Comparison of ENCODE assay signal across 15 mouse cellular contexts in genomic region chr11:33929412-33929811, GRCm38 (mm10). TPM values are rescaled to one million over a fixed set of nuclear protein-coding genes. Genes with fewer than 3 reads are reported as not detected.
DNase-seq lines count a peak whose midpoint lies in the region; ATAC-seq and TF ChIP-seq lines count a peak whose summit lies in the region.
"Had no signal": no experiment of that assay in that cellular context is flagged by ENCODE, and none has a peak within 500 bp of the region (broad histone marks: within the 10 kb centered on the region; RNA-seq: fewer than 3 reads in every experiment).

No protein-coding gene starts in this region.

- TF ChIP-seq CTCF in hindbrain, postnatal 0 days (IDR thresholded peaks at IDR 0.05; ENCODE audit: low read depth) = no peak

- no peaks in the 10 kb centered on the region for H3K27me3 ChIP-seq in forebrain, embryonic 16.5 days (replicated peaks; ENCODE audit: control insufficient read depth, insufficient read depth, low read length)
- H3K27me3 ChIP-seq in forebrain, embryonic 15.5 days = no peaks in the 10 kb centered on the region
- H3K27me3 ChIP-seq in hindbrain, postnatal 0 days (ENCODE audit: insufficient read depth, low read length) = no peaks in the 10 kb centered on the region
- H3K27me3 ChIP-seq in hindbrain, embryonic 10.5 days (ENCODE audit: insufficient read depth, poor library complexity, severe bottlenecking) = no peaks in the 10 kb centered on the region
- peaks cover 35% of the 10 kb centered on the region for H3K27me3 ChIP-seq in embryonic facial prominence, embryonic 10.5 days (replicated peaks; ENCODE audit: low read depth, poor library complexity, severe bottlenecking)
- H3K27me3 ChIP-seq: intestine, embryonic 15.5 days had no signal

- no peak overlapping the region for H3K4me3 ChIP-seq in forebrain, embryonic 16.5 days (replicated peaks; ENCODE audit: low read length)
- H3K4me3 ChIP-seq in forebrain, embryonic 15.5 days = no peak overlapping the region
- H3K4me3 ChIP-seq in hindbrain, postnatal 0 days (ENCODE audit: low read length) = no peak overlapping the region
- H3K4me3 ChIP-seq in hindbrain, embryonic 10.5 days = no peak overlapping the region
- no peak overlapping the region for H3K4me3 ChIP-seq in embryonic facial prominence, embryonic 10.5 days
- H3K4me3 ChIP-seq: heart, embryonic 13.5 days; hindbrain, embryonic 13.5 days; intestine, embryonic 15.5 days had no signal

- no peaks in the 10 kb centered on the region for H3K9me3 ChIP-seq in forebrain, embryonic 16.5 days (ENCODE audit: control insufficient read depth, low read length)
- H3K9me3 ChIP-seq in forebrain, embryonic 15.5 days = no peaks in the 10 kb centered on the region
- H3K9me3 ChIP-seq in hindbrain, postnatal 0 days (ENCODE audit: low read length) = no peaks in the 10 kb centered on the region
- no peaks in the 10 kb centered on the region for H3K9me3 ChIP-seq in hindbrain, embryonic 10.5 days
- no peaks in the 10 kb centered on the region for H3K9me3 ChIP-seq in embryonic facial prominence, embryonic 10.5 days
- H3K9me3 ChIP-seq: heart, embryonic 13.5 days; hindbrain, embryonic 13.5 days; intestine, embryonic 15.5 days had no signal

- WGBS in forebrain, embryonic 16.5 days = 62% methylated on average over 11 of the region's 11 CpGs
- 59% methylated on average over 11 of the region's 11 CpGs for WGBS in forebrain, embryonic 15.5 days
- WGBS in hindbrain, postnatal 0 days = 52% methylated on average over 11 of the region's 11 CpGs
- WGBS in hindbrain, embryonic 10.5 days = 72% methylated on average over 11 of the region's 11 CpGs
- WGBS in embryonic facial prominence, embryonic 10.5 days = 73% methylated on average over 11 of the region's 11 CpGs

- H3K27ac ChIP-seq in forebrain, embryonic 16.5 days (ENCODE audit: low read length) = no peak overlapping the region
- no peak overlapping the region for H3K27ac ChIP-seq in forebrain, embryonic 15.5 days (replicated peaks)
- no peak overlapping the region for H3K27ac ChIP-seq in hindbrain, postnatal 0 days
- no peak overlapping the region for H3K27ac ChIP-seq in hindbrain, embryonic 10.5 days
- no peak overlapping the region for H3K27ac ChIP-seq in embryonic facial prominence, embryonic 10.5 days (replicated peaks)
- H3K27ac ChIP-seq: heart, embryonic 13.5 days; hindbrain, embryonic 13.5 days; intestine, embryonic 15.5 days had no signal

- H3K4me2 ChIP-seq in forebrain, embryonic 16.5 days (ENCODE audit: low read length) = no peak overlapping the region
- no peak overlapping the region for H3K4me2 ChIP-seq in forebrain, embryonic 15.5 days (replicated peaks)
- no peak overlapping the region for H3K4me2 ChIP-seq in hindbrain, postnatal 0 days (ENCODE audit: low read depth, low read length)
- H3K4me2 ChIP-seq: heart, embryonic 13.5 days; hindbrain, embryonic 13.5 days; intestine, embryonic 15.5 days had no signal

- H3K4me1 ChIP-seq in forebrain, embryonic 16.5 days (replicated peaks; ENCODE audit: control insufficient read depth, insufficient read depth, low read length) = peaks cover 26% of the 10 kb centered on the region
- H3K4me1 ChIP-seq in forebrain, embryonic 15.5 days = peaks cover 30% of the 10 kb centered on the region
- H3K4me1 ChIP-seq in hindbrain, postnatal 0 days (ENCODE audit: insufficient read depth, low read length) = peaks cover 4% of the 10 kb centered on the region; the same call in 1 of the 2 replicates
- peaks cover 9% of the 10 kb centered on the region; the same call in 1 of the 2 replicates for H3K4me1 ChIP-seq in hindbrain, embryonic 10.5 days (replicated peaks)
- H3K4me1 ChIP-seq in embryonic facial prominence, embryonic 10.5 days = peaks cover 28% of the 10 kb centered on the region

- H3K36me3 ChIP-seq in forebrain, embryonic 16.5 days (ENCODE audit: control insufficient read depth, insufficient read depth) = no peaks in the 10 kb centered on the region
- no peaks in the 10 kb centered on the region for H3K36me3 ChIP-seq in forebrain, embryonic 15.5 days
- H3K36me3 ChIP-seq in hindbrain, postnatal 0 days (ENCODE audit: insufficient read depth, low read length) = no peaks in the 10 kb centered on the region
- no peaks in the 10 kb centered on the region for H3K36me3 ChIP-seq in hindbrain, embryonic 10.5 days
- H3K36me3 ChIP-seq in embryonic facial prominence, embryonic 10.5 days (replicated peaks) = no peaks in the 10 kb centered on the region
- H3K36me3 ChIP-seq: heart, embryonic 13.5 days; hindbrain, embryonic 13.5 days; intestine, embryonic 15.5 days had no signal

- peak; percentile 35; the same call in 1 of the 2 replicates for ATAC-seq in forebrain, embryonic 16.5 days
- no peak for ATAC-seq in forebrain, embryonic 15.5 days (replicated peaks)
- no peak for ATAC-seq in hindbrain, postnatal 0 days

- H3K9ac ChIP-seq in forebrain, embryonic 16.5 days (replicated peaks; ENCODE audit: low read depth, low read length) = no peak overlapping the region
- H3K9ac ChIP-seq in forebrain, embryonic 15.5 days (replicated peaks) = no peak overlapping the region
- no peak overlapping the region for H3K9ac ChIP-seq in hindbrain, postnatal 0 days (replicated peaks; ENCODE audit: low read length)
- H3K9ac ChIP-seq: forebrain, postnatal 0 days; heart, embryonic 13.5 days; hindbrain, embryonic 13.5 days; intestine, embryonic 15.5 days had no signal

- peak; percentile 21 for DNase-seq in hindbrain, postnatal 0 days (ENCODE audit: low spot score)
- DNase-seq in hindbrain, embryonic 10.5 days (ENCODE audit: low spot score) = no peak
- DNase-seq in right cerebral cortex, postnatal 25 days = peak; percentile 25
- DNase-seq in right cerebral cortex, postnatal 10 days (ENCODE audit: low spot score in 2 of 2) = no peak
- no peak for DNase-seq in embryonic facial prominence, embryonic 10.5 days (ENCODE audit: low spot score)
- DNase-seq: cerebellum, adult 18-20 months; cerebellum, adult 9-11 months; cerebellum, postnatal 36 days; gastrocnemius, postnatal 14 days had no signal

RNA-seq across cellular contexts. Expression of gene Kcnmb1, which starts 33.4 kb away (rescaled TPM):
- polyA plus RNA-seq in forebrain, embryonic 16.5 days (2015; fragmentation: Nextera tagmentation; extraction: Ambion mirVana) = 0.18 and 0.20 TPM in 2 replicates
- 0.11 and 0.15 TPM in 2 replicates for polyA plus RNA-seq in forebrain, embryonic 15.5 days (2015; fragmentation: Nextera tagmentation; extraction: Ambion mirVana)
- total RNA-seq in hindbrain, postnatal 0 days (2014; rRNA removed) = 0.11 and 0.26 TPM in 2 replicates
- 0.08 and 0.20 TPM in 2 replicates for polyA plus RNA-seq in hindbrain, postnatal 0 days (2015; fragmentation: Nextera tagmentation; extraction: Ambion mirVana)
- 0.20 and 0.26 TPM in 2 replicates for polyA plus RNA-seq in hindbrain, embryonic 10.5 days (2016; fragmentation: Nextera tagmentation; extraction: Ambion mirVana)
- 0.09 and 0.13 TPM in 2 replicates for polyA plus RNA-seq in embryonic facial prominence, embryonic 10.5 days (2016; fragmentation: Nextera tagmentation; extraction: Ambion mirVana)

Comparison
In these comparisons a context has a peak if more than half of its experiments do, and no peak if none do; other contexts are left out.
1. DNase-seq: peak in hindbrain, postnatal 0 days (single experiment) and right cerebral cortex, postnatal 25 days (single experiment); none in hindbrain, embryonic 10.5 days (single experiment), right cerebral cortex, postnatal 10 days (0 of 2) and embryonic facial prominence, embryonic 10.5 days (single experiment).